Mouse (Mus musculus) CH12.LX (cell line): ENCODE results near the gene Trip12. TPM values are rescaled to one million over a fixed set of nuclear protein-coding genes. Genes with fewer than 3 reads are reported as not detected.
A peak's percentile ranks its signal among the peaks of the same experiment; 100 is the strongest.

ENCODE experiments used
- DNase-seq: peaks from one replicate; pipeline ENCODE4 v3.0.0-alpha.2; 2013; ENCODE audit errors: extremely low read depth
- H3K27ac ChIP-seq: 2 replicates; pipeline ENCODE4 v1.5.1; 2012; ENCODE audit warnings: low read depth, mild to moderate bottlenecking, control low read depth, moderate library complexity; ENCODE audit not compliant: insufficient read depth
- H3K27me3 ChIP-seq: replicated peaks from 2 replicates; pipeline ENCODE3; 2012; ENCODE audit warnings: inconsistent platforms
- H3K36me3 ChIP-seq, 2 experiments: replicated peaks in 1 of 2; 2 replicates each; pipeline versions ENCODE3 to v1.6.1; 2012; ENCODE audit warnings: inconsistent platforms in 1 of 2, low read length in 1 of 2, mild to moderate bottlenecking in 1 of 2, mixed read lengths in 1 of 2, moderate library complexity in 1 of 2; ENCODE audit not compliant: control insufficient read depth in 1 of 2, insufficient read depth in 1 of 2
- H3K4me1 ChIP-seq, 2 experiments: 2 replicates each; pipeline ENCODE4 v1.6.1; 2012; ENCODE audit warnings: inconsistent platforms in 1 of 2, moderate library complexity in 1 of 2; ENCODE audit not compliant: insufficient read depth in 2 of 2, control insufficient read depth in 1 of 2
- H3K4me2 ChIP-seq: 2 replicates; pipeline ENCODE4 v1.6.1; 2012; ENCODE audit warnings: low read depth, mild to moderate bottlenecking, control low read depth; ENCODE audit not compliant: poor library complexity, insufficient read depth, severe bottlenecking
- H3K4me3 ChIP-seq, 3 experiments: fragments of 150-350 bp in 1 of 3; sonication (generic) in 1 of 3; replicated peaks in 1 of 3; 2 replicates each; pipeline versions ENCODE3 to v1.5.1; 2011 to 2012; ENCODE audit warnings: low read depth in 2 of 3, low read length in 2 of 3, mild to moderate bottlenecking in 2 of 3, moderate library complexity in 2 of 3, control low read depth in 1 of 3, improper control_type of control experiment in 1 of 3, inconsistent platforms in 1 of 3, mixed read lengths in 1 of 3; ENCODE audit not compliant: poor library complexity in 1 of 3
- H3K79me2 ChIP-seq: replicated peaks from 2 replicates; pipeline ENCODE4 v1.6.1; 2012; ENCODE audit warnings: mild to moderate bottlenecking, moderate library complexity; ENCODE audit not compliant: control insufficient read depth, poor library complexity, insufficient read depth, severe bottlenecking; ENCODE audit errors: extremely low read depth
- H3K9ac ChIP-seq: 2 replicates; pipeline ENCODE4 v1.6.1; 2012; ENCODE audit warnings: low read depth, mild to moderate bottlenecking, control low read depth, moderate library complexity; ENCODE audit not compliant: insufficient read depth
- H3K9me3 ChIP-seq: replicated peaks from 2 replicates; pipeline ENCODE3; 2012; ENCODE audit warnings: low read length, inconsistent platforms, mixed read lengths
- CTCF ChIP-seq, 2 experiments: IDR thresholded peaks in 1 of 2; conservative IDR thresholded peaks in 1 of 2; 2 replicates each; pipeline ENCODE4 v1.5.1; 2011 to 2012; ENCODE audit warnings: low read depth in 2 of 2, low read length in 2 of 2, improper control_type of control experiment in 1 of 2, inconsistent platforms in 1 of 2, mild to moderate bottlenecking in 1 of 2, moderate library complexity in 1 of 2
- EP300 ChIP-seq: IDR thresholded peaks from 2 replicates; pipeline ENCODE4 v1.6.1; 2011; ENCODE audit warnings: low read length, improper control_type of control experiment
- GABPA ChIP-seq: IDR thresholded peaks from 2 replicates; pipeline ENCODE4 v1.6.1; 2012; ENCODE audit warnings: low read depth, low read length, improper control_type of control experiment, inconsistent platforms; ENCODE audit not compliant: insufficient replicate concordance
- JUN ChIP-seq: IDR thresholded peaks from 2 replicates; pipeline ENCODE4 v1.6.1; 2011; ENCODE audit warnings: low read depth, mild to moderate bottlenecking, low read length, improper control_type of control experiment, moderate library complexity; ENCODE audit not compliant: insufficient read depth
- MAZ ChIP-seq: IDR thresholded peaks from 2 replicates; pipeline ENCODE4 v1.6.1; 2012; ENCODE audit warnings: low read depth, mild to moderate bottlenecking, inconsistent platforms, low read length, improper control_type of control experiment, moderate library complexity
- MXI1 ChIP-seq: IDR thresholded peaks from 2 replicates; pipeline ENCODE4 v1.6.1; 2011; ENCODE audit warnings: mild to moderate bottlenecking, low read depth, low read length, improper control_type of control experiment
- POLR2AphosphoS2 ChIP-seq: IDR thresholded peaks from 2 replicates; pipeline ENCODE4 v1.6.1; 2011; ENCODE audit warnings: low read depth, low read length, improper control_type of control experiment
- RCOR1 ChIP-seq: conservative IDR thresholded peaks from 2 replicates; pipeline ENCODE4 v1.6.1; 2012; ENCODE audit warnings: low read depth, mild to moderate bottlenecking, inconsistent platforms, low read length, improper control_type of control experiment
- TBP ChIP-seq: conservative IDR thresholded peaks from 2 replicates; pipeline ENCODE4 v1.6.1; 2011; ENCODE audit warnings: low read depth, low read length, improper control_type of control experiment
- ZNF384 ChIP-seq: IDR thresholded peaks from 2 replicates; pipeline ENCODE4 v1.6.1; 2012; ENCODE audit warnings: low read depth, low read length, improper control_type of control experiment, inconsistent platforms
- dilution Hi-C: fragments of 300-500 bp; cut with MboI; formaldehyde crosslinking; loops from 2 replicates; pipeline ENCODE4 v1.14.3; 2020; ENCODE audit warnings: low sequenced_read_pairs; ENCODE audit not compliant: extremely low pct_unique_long_range_greater_than_20kb, extremely low pct_ligation_motif_present
- in situ Hi-C: fragments of 300-500 bp; cut with MboI; formaldehyde crosslinking; loops from 3 replicates; pipeline ENCODE4 v1.14.3; 2019; ENCODE audit warnings: low sequenced_read_pairs, low pct_ligation_motif_present, low pct_unique_long_range_greater_than_20kb, mixed read lengths
- polyA plus RNA-seq: library from polyadenylated mRNA; unstranded; fragments of >175 nt; gene quantifications from 2 replicates; pipeline ENCODE4 v1.2.1, GENCODE M21; 2012; ENCODE audit warnings: low read depth; ENCODE audit not compliant: insufficient read length
- total RNA-seq, 2 experiments: library from RNA; depleted of rRNA; stranded (reverse); fragments of 300-350 nt in 1 of 2; fragments of >200 nt in 1 of 2; gene quantifications; 2 replicates each; pipeline ENCODE4 v1.2.3; 2012 to 2014

Trip12 gene
- total and polyA plus RNA-seq, 3 experiments: 75.6 to 93.8 (median 90.2) TPM

- no peak overlapping the region for H3K4me3 ChIP-seq
- H3K27me3 ChIP-seq: no peaks in the 10 kb centered on the region
- dilution Hi-C loops (no loop called here), in situ Hi-C loops (no loop called here)
- no peak overlapping the region for H3K4me2 ChIP-seq
- peaks cover 43% of the 10 kb centered on the region for H3K79me2 ChIP-seq
- peaks cover 10 to 51% of the 10 kb centered on the region in 2 experiments for H3K36me3 ChIP-seq
- H3K4me1 ChIP-seq: peaks cover 0 to 11% of the 10 kb centered on the region in 2 experiments; a peak in 2 of 4 replicates
- no peak for DNase-seq
- peak; percentile 89 for TF ChIP-seq ZNF384
- no peak for TF ChIP-seq MXI1
- peak; percentile 81 for TF ChIP-seq EP300
- no peaks in the 10 kb centered on the region for H3K9me3 ChIP-seq
- no peak overlapping the region for H3K9ac ChIP-seq
- H3K27ac ChIP-seq: no peak overlapping the region
Observed at GRCm38 (mm10) chr1:84817596-84817995, 22.7 kb downstream of the Trip12 start.

DNA sequence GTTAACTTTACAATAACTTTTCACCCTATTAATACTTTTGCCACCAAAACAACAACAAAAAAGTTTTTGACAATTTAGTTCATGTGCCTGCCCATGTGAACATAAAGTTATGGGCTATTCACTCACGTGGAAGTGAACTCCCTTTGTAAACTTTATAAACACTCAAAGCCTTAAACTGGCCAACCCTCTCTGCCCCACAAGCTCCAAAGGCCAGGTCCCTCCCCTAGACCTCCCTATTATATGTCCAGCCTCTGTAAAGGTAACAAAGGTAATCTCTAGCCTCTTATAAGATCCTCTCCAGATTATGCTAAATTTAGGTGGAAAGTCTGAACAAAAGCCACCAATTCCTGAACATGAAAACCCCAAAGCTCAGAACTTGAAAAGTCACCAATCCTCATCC is 36.5 kb downstream of the Trip12 start:
- no peak for DNase-seq
- Histone ChIP-seq H3K36me3 (peaks cover 2 to 15% of the 10 kb centered on the region in 2 experiments), H3K4me1 (peaks cover 0 to 12% of the 10 kb centered on the region in 2 experiments; a peak in 1 of 4 replicates), H3K4me2 (no peak overlapping the region), H3K79me2 (peaks cover 17% of the 10 kb centered on the region), H3K27me3 (no peaks in the 10 kb centered on the region), H3K4me3 (no peak overlapping the region)
- in situ Hi-C loops (no loop called here), dilution Hi-C loops (no loop called here)
- TF ChIP-seq POLR2AphosphoS2: no peak
- no peak for TF ChIP-seq CTCF (conservative IDR thresholded peaks at IDR 0.05 in 1 of 2, IDR thresholded peaks at IDR 0.05 in 1 of 2; ENCODE audit: low read depth in 2 of 2, low read length in 2 of 2)
- no peak for TF ChIP-seq MAZ
- no peak for TF ChIP-seq RCOR1
- TF ChIP-seq, all 38 proteins: peak for 0
- Histone ChIP-seq H3K9ac (no peak overlapping the region), H3K9me3 (no peaks in the 10 kb centered on the region), H3K27ac (no peak overlapping the region)

- Histone ChIP-seq H3K27ac (no peak overlapping the region), H3K9me3 (no peaks in the 10 kb centered on the region), H3K9ac (no peak overlapping the region), H3K4me1 (peaks cover 0 to 30% of the 10 kb centered on the region in 2 experiments; a peak in 2 of 4 replicates), H3K79me2 (peaks cover 22% of the 10 kb centered on the region), H3K4me3 (no peak overlapping the region), H3K36me3 (peaks cover 2 to 22% of the 10 kb centered on the region in 2 experiments), H3K4me2 (no peak overlapping the region), H3K27me3 (no peaks in the 10 kb centered on the region)
- no peak for TF ChIP-seq JUN
- TF ChIP-seq GABPA: no peak
- TF ChIP-seq TBP: no peak
- TF ChIP-seq CTCF (conservative IDR thresholded peaks at IDR 0.05 in 1 of 2, IDR thresholded peaks at IDR 0.05 in 1 of 2; ENCODE audit: low read depth in 2 of 2, low read length in 2 of 2): no peak
- dilution Hi-C loops: no loop called here
- in situ Hi-C loops: no loop called here
- DNase-seq: no peak
Observed at GRCm38 (mm10) chr1:84799166-84799565, 41.1 kb downstream of the Trip12 start.
